In the genomic region with DNA sequence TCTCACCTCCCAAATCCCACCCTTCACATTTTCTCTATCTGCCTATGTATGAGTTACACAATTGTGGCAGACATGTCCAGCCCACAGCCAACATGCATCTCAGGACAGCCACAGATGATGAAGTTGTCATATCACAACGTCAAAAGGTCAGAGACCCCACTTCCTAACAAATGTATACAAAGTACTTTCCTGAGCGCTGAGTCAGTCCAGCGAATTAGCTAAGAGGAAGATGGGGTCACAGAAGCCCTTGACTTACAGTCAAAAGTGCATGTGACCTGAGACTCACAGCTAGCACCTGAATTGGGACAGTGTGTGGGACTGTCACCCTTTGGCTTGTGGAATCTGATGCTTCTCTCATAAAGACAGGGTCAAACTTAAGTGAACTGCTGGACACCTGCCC, we compare ENCODE assay signal across 18 mouse cellular contexts.
"Had no signal": no experiment of that assay in that cellular context is flagged by ENCODE, and none has a peak within 500 bp of the region (broad histone marks: within the 10 kb centered on the region; RNA-seq: fewer than 3 reads in every experiment).

No protein-coding gene starts in this region.

- H3K27me3 ChIP-seq: limb, embryonic 12.5 days; lung, embryonic 15.5 days; midbrain, embryonic 12.5 days; midbrain, embryonic 15.5 days; neural tube, embryonic 12.5 days; neural tube, embryonic 15.5 days had no signal

- H3K9me3 ChIP-seq: limb, embryonic 12.5 days; lung, embryonic 15.5 days; midbrain, embryonic 12.5 days; midbrain, embryonic 15.5 days; neural tube, embryonic 12.5 days; neural tube, embryonic 15.5 days had no signal

- H3K9ac ChIP-seq: limb, embryonic 12.5 days; lung, embryonic 15.5 days; midbrain, embryonic 12.5 days; midbrain, embryonic 15.5 days; neural tube, embryonic 12.5 days; neural tube, embryonic 15.5 days had no signal

- H3K4me2 ChIP-seq: limb, embryonic 12.5 days; lung, embryonic 15.5 days; midbrain, embryonic 12.5 days; midbrain, embryonic 15.5 days; neural tube, embryonic 12.5 days; neural tube, embryonic 15.5 days had no signal

- H3K4me3 ChIP-seq: layer of hippocampus, adult 2 months; limb, embryonic 12.5 days; lung, embryonic 15.5 days; midbrain, embryonic 12.5 days; midbrain, embryonic 15.5 days; neural tube, embryonic 12.5 days; neural tube, embryonic 15.5 days had no signal

- H3K27ac ChIP-seq: kidney, postnatal 0 days; layer of hippocampus, adult 2 months; limb, embryonic 12.5 days; lung, embryonic 15.5 days; midbrain, embryonic 12.5 days; midbrain, embryonic 15.5 days; neural tube, embryonic 12.5 days; neural tube, embryonic 15.5 days; stomach, postnatal 0 days had no signal

- DNase-seq: kidney, adult 2 months; kidney, postnatal 25 days; layer of hippocampus, adult 9-11 months; lung, postnatal 36 days; right cerebral cortex, adult 18-20 months; right cerebral cortex, postnatal 14 days; right cerebral cortex, postnatal 4 days; thymus, postnatal 25 days had no signal

- ATAC-seq: intestine, postnatal 0 days; midbrain, embryonic 15.5 days had no signal

- H3K4me1 ChIP-seq: limb, embryonic 12.5 days; midbrain, embryonic 12.5 days; midbrain, embryonic 15.5 days; neural tube, embryonic 12.5 days; neural tube, embryonic 15.5 days had no signal
